Mouse (Mus musculus) neural tube, embryonic 13.5 days (tissue): ENCODE results near the gene Cep112. TPM values are rescaled to one million over a fixed set of nuclear protein-coding genes. Genes with fewer than 3 reads are reported as not detected.

Experiments used
- ATAC-seq: fragments of 200-750 bp; cut with Nextera tagmentation; 2 replicates; pipeline ENCODE4 v1.8.0; 2017; ENCODE audit warnings: low read depth, mild to moderate bottlenecking, moderate TSS enrichment, moderate library complexity
- H3K27ac ChIP-seq: fragments of 300-500 bp; sonication (generic); replicated peaks from 2 replicates; pipeline ENCODE4 v1.5.1; 2015; ENCODE audit warnings: moderate library complexity, mild to moderate bottlenecking, inconsistent platforms
- H3K27me3 ChIP-seq: fragments of 300-500 bp; sonication (generic); 2 replicates; pipeline ENCODE4 v1.6.1; 2015; ENCODE audit warnings: mild to moderate bottlenecking, inconsistent platforms
- H3K36me3 ChIP-seq: fragments of 300-500 bp; sonication (generic); 2 replicates; pipeline ENCODE4 v1.6.1; 2015; ENCODE audit warnings: mild to moderate bottlenecking, inconsistent platforms
- H3K4me1 ChIP-seq: fragments of 300-500 bp; sonication (generic); replicated peaks from 2 replicates; pipeline ENCODE4 v1.6.1; 2015; ENCODE audit warnings: inconsistent platforms
- H3K4me2 ChIP-seq: fragments of 300-500 bp; sonication (generic); 2 replicates; pipeline ENCODE4 v1.6.1; 2015; ENCODE audit warnings: inconsistent platforms, mild to moderate bottlenecking, moderate library complexity
- H3K4me3 ChIP-seq: fragments of 300-500 bp; sonication (generic); 2 replicates; pipeline ENCODE4 v1.5.1; 2015; ENCODE audit warnings: mild to moderate bottlenecking, inconsistent platforms
- H3K9ac ChIP-seq: fragments of 300-500 bp; sonication (generic); 2 replicates; pipeline ENCODE4 v1.6.1; 2015; ENCODE audit warnings: moderate library complexity, mild to moderate bottlenecking, inconsistent platforms
- H3K9me3 ChIP-seq: fragments of 300-500 bp; sonication (generic); 2 replicates; pipeline ENCODE4 v1.6.1; 2016; ENCODE audit warnings: inconsistent platforms
- WGBS: fragments of 180-500 bp; shearing (Covaris S2); methylation state at CpG from one replicate; pipeline ENCODE4 v1.1.7; 2015; 5-methylcytosine and 5-hydroxymethylcytosine counted together
- polyA plus RNA-seq: library from polyadenylated mRNA; unstranded; fragments of >200 nt; fragmentation: Nextera tagmentation; extraction: Ambion mirVana; gene quantifications from 2 replicates; pipeline ENCODE4 v1.2.1, GENCODE M21; 2015

Gene Cep112
- polyA plus RNA-seq = 6.1 and 9.5 TPM in 2 replicates

DNA sequence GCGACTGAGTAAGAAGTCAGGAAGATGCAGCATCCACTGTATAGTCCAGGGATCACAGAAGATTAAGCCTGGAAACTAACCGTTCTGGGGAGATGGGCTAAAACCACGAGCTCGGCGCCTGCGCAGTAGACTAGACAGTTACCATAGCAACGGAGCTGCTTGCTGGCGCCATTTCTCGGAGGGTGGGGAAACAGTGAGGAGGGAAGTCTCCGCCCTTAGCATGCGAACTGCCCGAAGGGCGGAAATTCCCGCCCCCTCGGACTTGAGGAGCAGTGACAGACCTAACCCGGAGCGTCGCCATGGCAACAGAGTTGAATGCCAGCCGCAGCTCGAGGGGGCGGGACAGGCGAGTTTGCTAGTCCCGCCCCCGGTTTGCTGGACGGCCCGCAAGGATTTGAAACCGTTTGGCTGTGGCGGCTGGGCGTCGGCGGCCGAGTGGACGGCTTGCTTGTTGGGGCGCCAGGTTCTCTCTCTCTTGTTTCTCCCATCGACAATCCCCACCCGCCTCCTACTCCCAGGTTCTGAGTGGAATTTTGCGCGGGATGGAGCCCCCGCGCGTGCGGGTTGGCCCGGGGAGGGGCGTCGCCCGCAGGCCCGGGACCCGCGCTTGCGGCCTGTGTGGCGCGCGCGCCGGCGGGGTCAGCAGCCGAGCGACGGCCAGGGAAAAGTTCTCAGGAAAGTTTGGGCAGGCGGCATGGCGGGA is at the start of gene Cep112:
Gene Cep112, plus strand, starts transcription at position 304 of the 703 bp plus-strand sequence.
- Histone ChIP-seq H3K27ac (peak within 1 kb of the TSS; percentile 68), H3K4me3 (peak within 1 kb of the TSS; percentile 69), H3K36me3 (no peaks in the 10 kb centered on the region), H3K27me3 (peaks cover 10% of the 10 kb centered on the region), H3K9me3 (no peaks in the 10 kb centered on the region), H3K9ac (peak within 1 kb of the TSS; percentile 74), H3K4me1 (peaks cover 20% of the 10 kb centered on the region), H3K4me2 (peak within 1 kb of the TSS; percentile 81)
- peak; percentile 97 for ATAC-seq
- WGBS = under 1% methylated on average over 61 of the region's 61 CpGs

DNA sequence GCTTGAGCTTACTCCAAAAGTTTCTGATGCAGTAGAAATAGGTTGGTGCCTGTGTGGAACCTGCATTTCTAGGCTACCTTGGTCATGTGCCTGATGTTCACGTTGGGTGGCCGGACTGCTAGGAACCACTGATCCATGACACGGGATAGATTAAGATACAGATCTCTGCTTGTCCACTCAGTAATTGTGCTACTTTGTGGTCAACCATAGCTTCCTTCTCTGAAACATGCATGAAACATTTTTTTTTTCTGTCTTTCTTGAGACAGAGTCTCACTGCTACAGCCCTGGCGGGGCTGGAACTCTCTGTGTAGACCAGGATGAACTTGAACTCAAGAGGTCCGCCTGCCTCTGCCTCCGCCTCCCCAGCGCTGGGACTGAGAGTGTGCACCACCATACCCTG is 48.2 kb upstream of the Cep112 start:
- H3K4me1 ChIP-seq = peaks cover 6% of the 10 kb centered on the region; the same call in 1 of the 2 replicates
- H3K27ac ChIP-seq = no peak overlapping the region
- no peak for ATAC-seq
- no peaks in the 10 kb centered on the region for H3K9me3 ChIP-seq
- H3K4me2 ChIP-seq = no peak overlapping the region
- H3K27me3 ChIP-seq = no peaks in the 10 kb centered on the region
- 94% methylated on average over 7 of the region's 7 CpGs for WGBS
- no peak overlapping the region for H3K9ac ChIP-seq
- no peak overlapping the region for H3K4me3 ChIP-seq
- H3K36me3 ChIP-seq = no peaks in the 10 kb centered on the region

DNA sequence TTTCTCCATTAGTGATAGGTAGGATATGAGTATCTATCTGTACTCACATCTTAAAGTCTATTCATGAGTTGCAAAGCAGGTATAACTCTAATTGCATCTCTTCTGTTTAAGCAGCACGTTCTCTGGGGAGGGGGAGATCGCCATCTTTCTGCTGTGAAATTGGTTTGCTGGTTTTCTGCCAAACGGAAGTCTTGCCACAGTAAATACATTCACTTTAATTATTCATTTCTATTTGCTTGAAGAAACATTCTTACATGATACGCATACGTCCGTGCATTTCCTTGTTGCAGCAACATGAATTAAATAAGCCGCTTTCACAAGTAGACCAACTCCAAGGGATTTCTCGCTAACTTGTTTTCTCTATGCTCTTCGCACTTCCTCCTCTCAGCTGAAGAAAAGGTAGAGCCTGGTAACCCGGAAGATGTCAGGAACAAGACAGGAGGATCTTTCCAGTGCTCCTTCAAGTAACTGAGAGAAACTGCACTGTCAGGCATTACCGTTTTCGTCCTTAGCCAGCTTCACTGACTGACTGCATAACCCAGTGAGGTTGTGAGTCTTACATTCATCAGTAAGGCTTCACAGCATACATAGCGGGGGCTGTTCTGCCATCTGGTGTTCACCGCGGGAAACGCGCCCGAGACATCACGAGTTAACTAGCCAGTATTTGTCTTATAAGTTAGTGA is 47.2 kb upstream of the Cep112 start:
- no peak overlapping the region for H3K27ac ChIP-seq
- H3K4me3 ChIP-seq = no peak overlapping the region
- H3K27me3 ChIP-seq = no peaks in the 10 kb centered on the region
- H3K4me2 ChIP-seq = no peak overlapping the region
- 35% methylated on average over 19 of the region's 19 CpGs for WGBS
- H3K4me1 ChIP-seq = peaks cover 6% of the 10 kb centered on the region; the same call in 1 of the 2 replicates
- no peaks in the 10 kb centered on the region for H3K36me3 ChIP-seq
- H3K9me3 ChIP-seq = no peaks in the 10 kb centered on the region
- H3K9ac ChIP-seq = no peak overlapping the region
- peak; percentile 88 for ATAC-seq

DNA sequence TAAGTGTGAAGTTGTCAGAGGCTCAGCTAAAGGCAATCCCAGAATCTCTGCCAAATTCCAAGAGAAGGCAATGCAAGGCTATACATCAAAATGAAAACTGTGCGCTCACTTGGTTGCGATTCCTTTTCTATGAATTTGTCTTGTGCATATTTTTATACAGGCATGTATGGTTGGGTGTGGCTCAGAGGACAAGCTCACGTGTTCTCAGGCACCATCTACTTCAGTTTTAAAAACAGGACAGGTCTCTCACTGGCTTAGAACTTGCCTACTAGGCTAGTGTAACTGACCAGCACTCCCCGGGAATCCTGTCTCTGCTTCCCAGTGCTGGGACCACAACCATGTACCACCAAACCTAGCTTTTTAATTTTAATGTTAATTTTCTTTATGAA is 46.6 kb upstream of the Cep112 start:
- Histone ChIP-seq H3K4me1 (peaks cover 6% of the 10 kb centered on the region; the same call in 1 of the 2 replicates), H3K36me3 (no peaks in the 10 kb centered on the region), H3K9me3 (no peaks in the 10 kb centered on the region), H3K4me3 (no peak overlapping the region), H3K27ac (no peak overlapping the region), H3K4me2 (no peak overlapping the region), H3K9ac (no peak overlapping the region), H3K27me3 (no peaks in the 10 kb centered on the region)
- WGBS = 82% methylated on average over 4 of the region's 4 CpGs
- ATAC-seq = no peak

DNA sequence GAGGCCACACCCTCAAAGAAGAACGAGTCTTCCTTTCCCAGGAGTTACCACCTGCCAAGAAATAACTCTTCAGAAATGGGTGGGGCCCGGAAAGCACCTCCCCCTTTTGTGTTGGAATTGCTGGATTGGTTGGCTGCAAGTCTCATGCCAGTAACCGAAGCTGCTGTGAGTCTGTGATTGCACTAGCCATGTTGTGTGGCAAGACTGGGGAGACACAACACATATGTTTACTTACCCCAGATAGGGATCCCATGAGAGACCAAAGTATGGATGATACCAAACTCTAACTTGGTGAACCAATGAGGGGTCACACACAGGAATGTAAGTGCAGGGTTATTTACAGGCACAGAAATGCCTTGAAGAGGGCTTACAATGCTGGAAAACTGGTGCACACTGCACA is 42.3 kb upstream of the Cep112 start:
- WGBS = 82% methylated on average over 3 of the region's 3 CpGs
- no peaks in the 10 kb centered on the region for H3K27me3 ChIP-seq
- peaks cover 9% of the 10 kb centered on the region for H3K4me1 ChIP-seq
- H3K4me2 ChIP-seq = no peak overlapping the region
- H3K9me3 ChIP-seq = no peaks in the 10 kb centered on the region
- no peak overlapping the region for H3K9ac ChIP-seq
- no peak for ATAC-seq
- no peak overlapping the region for H3K4me3 ChIP-seq
- no peak overlapping the region for H3K27ac ChIP-seq
- H3K36me3 ChIP-seq = no peaks in the 10 kb centered on the region

DNA sequence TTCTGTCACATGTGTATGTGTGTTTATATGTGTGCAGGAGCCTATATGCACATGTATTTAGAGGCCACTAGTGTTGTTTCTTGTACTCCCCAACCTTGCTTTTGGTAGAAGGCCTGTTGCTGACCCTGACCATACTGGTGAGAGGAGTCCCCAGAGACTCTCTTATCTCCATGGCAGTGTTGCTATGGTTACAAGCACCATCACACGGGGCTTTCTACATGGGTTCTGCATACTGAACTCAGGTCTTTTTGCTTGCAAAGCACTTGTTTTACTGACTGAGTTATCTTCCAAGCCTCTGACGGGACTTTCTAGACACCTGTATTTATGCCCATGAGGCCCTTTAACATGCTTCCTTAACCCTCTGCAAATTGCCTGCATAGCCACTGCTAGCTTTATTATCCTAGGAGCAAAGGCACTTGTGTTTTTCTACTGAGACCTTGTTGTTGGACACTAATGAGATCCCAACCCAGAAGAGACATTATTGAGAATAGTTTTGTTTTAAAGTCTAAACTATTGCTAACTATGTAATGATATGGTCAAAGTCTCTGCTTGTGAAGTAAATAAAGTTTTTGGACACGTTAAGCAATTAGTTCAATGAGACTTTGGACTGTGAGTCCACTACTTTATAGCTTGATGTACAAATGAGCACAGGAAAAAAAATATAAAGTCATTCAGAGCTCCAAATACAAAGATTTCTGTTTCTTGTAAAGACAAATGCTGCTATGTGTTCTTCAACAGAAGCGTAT is 39.9 kb upstream of the Cep112 start:
- Histone ChIP-seq H3K36me3 (no peaks in the 10 kb centered on the region), H3K4me2 (no peak overlapping the region), H3K9me3 (no peaks in the 10 kb centered on the region), H3K4me3 (no peak overlapping the region), H3K27ac (no peak overlapping the region), H3K4me1 (peaks cover 5% of the 10 kb centered on the region), H3K9ac (no peak overlapping the region), H3K27me3 (no peaks in the 10 kb centered on the region)
- no peak for ATAC-seq
- WGBS = 52% methylated on average over 4 of the region's 4 CpGs

DNA sequence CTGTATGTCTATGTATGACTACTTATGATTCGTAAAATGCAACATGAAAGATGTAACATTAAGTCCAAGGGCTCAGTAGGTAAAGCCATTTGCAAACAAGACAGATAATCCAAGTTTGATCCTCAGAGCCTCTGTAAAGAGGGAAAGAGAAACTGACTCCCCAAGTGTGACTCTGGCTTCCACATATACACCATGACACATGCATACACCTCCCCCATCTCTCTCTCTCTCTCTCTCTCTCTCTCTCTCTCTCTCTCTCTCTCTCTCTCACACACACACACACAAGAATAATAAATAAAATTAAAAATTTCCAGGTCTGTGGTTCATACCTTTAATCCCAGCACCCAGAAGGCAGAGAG is 39.3 kb upstream of the Cep112 start:
- Histone ChIP-seq H3K27me3 (no peaks in the 10 kb centered on the region), H3K9me3 (no peaks in the 10 kb centered on the region), H3K4me2 (no peak overlapping the region), H3K4me3 (no peak overlapping the region), H3K4me1 (peaks cover 5% of the 10 kb centered on the region), H3K36me3 (no peaks in the 10 kb centered on the region), H3K9ac (no peak overlapping the region), H3K27ac (no peak overlapping the region)
- no peak for ATAC-seq
- WGBS = 84% methylated on average over 1 of the region's 1 CpGs

DNA sequence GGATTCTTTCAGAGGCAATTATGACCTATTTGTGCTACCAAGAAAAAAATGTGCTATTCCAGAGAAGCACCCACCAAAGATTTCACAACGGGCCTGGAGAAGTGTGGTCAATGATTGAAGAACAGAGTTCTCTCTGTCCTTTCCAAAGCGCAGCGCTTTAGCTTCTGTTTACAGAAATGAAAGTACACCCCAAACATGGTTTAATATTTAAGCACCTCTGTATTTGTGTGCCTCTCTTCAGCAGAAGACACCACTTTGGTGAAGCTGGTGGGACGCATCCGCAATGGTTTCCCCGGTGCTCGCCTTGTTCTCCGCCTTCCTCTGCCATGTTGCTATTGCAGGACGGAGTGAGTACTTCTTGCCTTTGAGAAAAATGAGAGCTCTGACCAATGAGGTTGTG is 29.9 kb upstream of the Cep112 start:
- Histone ChIP-seq H3K27me3 (no peaks in the 10 kb centered on the region), H3K4me3 (no peak overlapping the region), H3K9ac (no peak overlapping the region), H3K4me1 (no peaks in the 10 kb centered on the region), H3K27ac (no peak overlapping the region), H3K4me2 (no peak overlapping the region), H3K36me3 (no peaks in the 10 kb centered on the region), H3K9me3 (no peaks in the 10 kb centered on the region)
- ATAC-seq = no peak
- WGBS = 97% methylated on average over 9 of the region's 9 CpGs

DNA sequence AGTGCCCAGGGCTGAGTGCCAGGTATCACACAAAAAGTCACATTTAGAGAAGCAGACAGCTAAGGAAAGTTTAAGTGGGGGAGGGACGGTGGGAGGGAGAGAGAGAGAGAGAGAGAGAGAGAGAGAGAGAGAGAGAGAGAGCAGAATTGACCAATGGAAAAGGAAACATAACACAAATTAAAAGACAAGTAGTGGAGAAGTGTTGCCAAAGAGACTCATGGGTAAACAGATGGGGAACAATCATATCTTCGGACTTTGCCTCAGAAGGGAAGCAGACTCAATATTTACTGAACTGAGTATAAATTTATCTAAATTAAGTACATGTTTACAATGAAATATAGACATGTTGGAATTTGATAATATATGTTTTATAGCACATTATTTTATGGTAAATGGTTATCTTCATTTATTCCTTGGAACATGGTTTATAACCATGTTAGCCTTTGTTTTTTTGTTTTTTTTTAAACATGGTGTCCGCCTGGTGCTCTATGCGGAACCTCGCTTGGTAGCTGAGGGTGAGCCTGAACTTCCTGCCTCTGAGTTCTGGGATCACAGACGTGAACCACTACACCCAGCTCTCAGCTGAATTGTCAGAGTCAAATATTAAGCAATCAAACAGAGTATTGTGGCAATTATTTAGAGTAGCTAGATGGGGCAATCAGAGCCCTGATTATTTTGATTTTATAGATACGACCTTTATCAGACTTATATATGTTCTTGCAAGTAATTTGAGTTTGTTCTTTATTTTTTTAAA is 28.7 kb upstream of the Cep112 start:
- H3K36me3 ChIP-seq = no peaks in the 10 kb centered on the region
- no peaks in the 10 kb centered on the region for H3K9me3 ChIP-seq
- no peak overlapping the region for H3K4me2 ChIP-seq
- H3K4me1 ChIP-seq = no peaks in the 10 kb centered on the region
- no peak overlapping the region for H3K27ac ChIP-seq
- no peak overlapping the region for H3K4me3 ChIP-seq
- no peak for ATAC-seq
- no peaks in the 10 kb centered on the region for H3K27me3 ChIP-seq
- WGBS = 92% methylated on average over 7 of the region's 7 CpGs
- no peak overlapping the region for H3K9ac ChIP-seq

DNA sequence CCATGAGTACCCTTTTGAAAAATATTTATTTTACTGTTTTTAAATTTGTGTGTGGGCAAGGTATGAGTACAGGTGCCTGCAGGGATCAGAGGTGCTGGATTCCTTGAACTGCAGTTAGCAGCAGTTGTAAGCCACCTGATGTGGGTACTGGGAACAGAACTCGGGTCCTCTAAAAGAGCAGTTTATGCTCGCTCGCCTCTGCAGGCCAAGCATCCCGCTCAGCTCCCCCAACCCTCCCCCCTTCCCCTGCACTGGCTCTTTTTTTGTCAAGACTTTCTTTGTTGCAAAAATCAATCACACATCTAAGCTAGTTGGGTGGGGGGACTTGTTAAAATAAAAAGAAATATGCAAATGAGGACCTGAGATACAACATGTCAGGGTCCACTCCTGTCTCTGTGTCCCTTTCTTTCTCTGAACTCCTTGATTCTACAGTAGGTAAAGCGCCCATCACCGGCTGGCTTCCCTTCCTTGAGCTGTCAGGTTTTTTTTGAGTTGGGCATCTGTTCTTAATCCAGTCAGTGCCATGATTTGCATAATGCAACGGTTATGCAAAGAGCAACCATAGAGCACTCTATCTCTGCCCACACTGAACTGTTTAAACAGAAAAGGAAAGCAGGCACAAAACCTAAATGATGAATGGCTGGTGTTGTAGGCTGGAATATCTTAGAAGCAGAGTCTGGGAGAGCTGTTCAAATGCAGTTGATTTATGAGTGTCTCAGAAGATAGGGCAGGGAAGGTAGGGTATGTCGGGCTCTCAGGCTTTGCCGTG is 14.9 kb upstream of the Cep112 start:
- no peak for ATAC-seq
- Histone ChIP-seq H3K27me3 (no peaks in the 10 kb centered on the region), H3K9ac (no peak overlapping the region), H3K36me3 (no peaks in the 10 kb centered on the region), H3K4me1 (no peaks in the 10 kb centered on the region), H3K4me2 (no peak overlapping the region), H3K9me3 (no peaks in the 10 kb centered on the region), H3K27ac (no peak overlapping the region), H3K4me3 (no peak overlapping the region)
- 55% methylated on average over 8 of the region's 9 CpGs for WGBS

DNA sequence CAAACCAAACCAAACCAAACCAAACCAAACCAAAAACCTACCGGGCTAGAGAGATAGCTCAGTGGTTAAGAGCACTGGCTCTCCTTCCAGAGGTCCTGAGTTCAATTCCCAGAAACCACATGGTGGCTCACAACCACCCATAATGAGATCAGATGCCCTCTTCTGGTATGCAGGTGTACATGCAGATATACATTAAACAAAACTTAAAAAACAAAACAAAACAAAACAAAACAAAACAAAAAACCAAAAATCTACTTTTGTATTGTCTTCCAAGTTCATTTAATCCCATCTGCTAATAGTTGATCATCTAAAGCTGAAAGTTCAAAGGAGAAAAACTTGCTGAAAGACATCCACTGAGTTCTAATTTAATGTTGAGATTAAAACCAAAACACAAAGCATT is 8.6 kb upstream of the Cep112 start:
- 89% methylated on average over 1 of the region's 1 CpGs for WGBS
- ATAC-seq = no peak

More for the DNA sequence above, 8.6 kb upstream of the Cep112 start:
- no peaks in the 10 kb centered on the region for H3K9me3 ChIP-seq
- no peaks in the 10 kb centered on the region for H3K36me3 ChIP-seq
- no peaks in the 10 kb centered on the region for H3K4me1 ChIP-seq
- no peak overlapping the region for H3K4me2 ChIP-seq
- H3K9ac ChIP-seq = no peak overlapping the region
- H3K27ac ChIP-seq = no peak overlapping the region
- no peaks in the 10 kb centered on the region for H3K27me3 ChIP-seq
- no peak overlapping the region for H3K4me3 ChIP-seq
